ENCODE assay signal across 9 mouse cellular contexts in genomic region chr4:107468264-107468663, GRCm38 (mm10). TPM values are rescaled to one million over a fixed set of nuclear protein-coding genes. Genes with fewer than 3 reads are reported as not detected.
DNase-seq lines count a peak whose midpoint lies in the region; ATAC-seq and TF ChIP-seq lines count a peak whose summit lies in the region.
"Had no signal": no experiment of that assay in that cellular context is flagged by ENCODE, and none has a peak within 500 bp of the region (broad histone marks: within the 10 kb centered on the region; RNA-seq: fewer than 3 reads in every experiment).

No protein-coding gene starts in this region.

- H3K9ac ChIP-seq in lung, embryonic 14.5 days, result no peak overlapping the region
- H3K9ac ChIP-seq: embryonic facial prominence, embryonic 12.5 days had no signal

- DNase-seq in adrenal gland, postnatal 10 days, result peak; percentile 22
- no peak for DNase-seq in adrenal gland, adult 8-10 months
- DNase-seq in Muller cell, postnatal 12 days (ENCODE audit: inconsistent ontology term), result peak; percentile 88
- DNase-seq in kidney, adult 11 months, result peak; percentile 52
- DNase-seq in lung, embryonic 14.5 days, result peak; percentile 37
- no peak for DNase-seq in testis, postnatal 10 days (ENCODE audit: low spot score)
- DNase-seq in T-cell, adult 2 months (ENCODE audit: low spot score), result no peak
- no peak for DNase-seq in natural killer cell, adult 2 months (ENCODE audit: low spot score in 2 of 2)

- TF ChIP-seq CTCF in lung, embryonic 14.5 days (IDR thresholded peaks at IDR 0.05; ENCODE audit: low read depth), result no peak

- no peaks in the 10 kb centered on the region for H3K9me3 ChIP-seq in lung, embryonic 14.5 days (ENCODE audit: low read depth, low read length)
- H3K9me3 ChIP-seq: embryonic facial prominence, embryonic 12.5 days had no signal

- H3K27me3 ChIP-seq in lung, embryonic 14.5 days (ENCODE audit: insufficient read depth, low read length), result no peaks in the 10 kb centered on the region

- H3K4me2 ChIP-seq in lung, embryonic 14.5 days, result no peak overlapping the region
- H3K4me2 ChIP-seq: embryonic facial prominence, embryonic 12.5 days had no signal

- ATAC-seq in lung, embryonic 14.5 days (ENCODE audit: insufficient read depth), result peak; percentile 67

- H3K4me1 ChIP-seq in lung, embryonic 14.5 days (ENCODE audit: insufficient read depth), result no peaks in the 10 kb centered on the region

- 37% methylated on average over 13 of the region's 13 CpGs for WGBS in lung, embryonic 14.5 days

- H3K27ac ChIP-seq in lung, embryonic 14.5 days (ENCODE audit: low read depth), result no peak overlapping the region
- H3K27ac ChIP-seq: embryonic facial prominence, embryonic 12.5 days had no signal

- H3K4me3 ChIP-seq in lung, embryonic 14.5 days (ENCODE audit: low read depth, low read length), result no peak overlapping the region
- H3K4me3 ChIP-seq: embryonic facial prominence, embryonic 12.5 days had no signal

- H3K36me3 ChIP-seq in lung, embryonic 14.5 days (ENCODE audit: insufficient read depth), result no peaks in the 10 kb centered on the region
- H3K36me3 ChIP-seq: embryonic facial prominence, embryonic 12.5 days had no signal

RNA-seq across cellular contexts. Expression of gene Glis1, which starts 33.9 kb away (rescaled TPM):
- total RNA-seq in adrenal gland, postnatal 10 days (2021), result under 1 TPM; 0.27 to 0.73 TPM
- 1 to 10 TPM in 1 of 4 experiments, under 1 TPM in 3; 0.32 to 2.6 (median 0.79) TPM for total RNA-seq in adrenal gland, adult 8-10 months (2022)
- polyA plus RNA-seq in lung, embryonic 14.5 days (2014; fragmentation: Nextera tagmentation; extraction: Ambion mirVana), result 2.9 and 3.0 TPM in 2 replicates

Comparison
In these comparisons a context has a peak if more than half of its experiments do, and no peak if none do; other contexts are left out.
1. DNase-seq: peak in adrenal gland, postnatal 10 days (single experiment), Muller cell, postnatal 12 days (single experiment), kidney, adult 11 months (single experiment) and lung, embryonic 14.5 days (single experiment); none in adrenal gland, adult 8-10 months (single experiment), testis, postnatal 10 days (single experiment), T-cell, adult 2 months (single experiment) and natural killer cell, adult 2 months (0 of 2).